Comparison of ENCODE assay signal across 8 mouse cellular contexts in genomic region chr6:124809052-124809774, GRCm38 (mm10). TPM values are rescaled to one million over a fixed set of nuclear protein-coding genes. Genes with fewer than 3 reads are reported as not detected.
DNase-seq lines count a peak whose midpoint lies in the region; ATAC-seq and TF ChIP-seq lines count a peak whose summit lies in the region.

No protein-coding gene starts in this region.

- peak overlapping the region; percentile 73 for H3K9ac ChIP-seq in intestine, postnatal 0 days (ENCODE audit: low read depth, low read length)
- H3K9ac ChIP-seq in limb, embryonic 15.5 days = peak overlapping the region; percentile 58
- peak overlapping the region; percentile 21 for H3K9ac ChIP-seq in midbrain, embryonic 15.5 days

- H3K27ac ChIP-seq in left cerebral cortex, adult 2 months = peak overlapping the region; percentile 73
- peak overlapping the region; percentile 95 for H3K27ac ChIP-seq in intestine, postnatal 0 days (ENCODE audit: low read depth, low read length)
- peak overlapping the region; percentile 94 for H3K27ac ChIP-seq in limb, embryonic 15.5 days
- peak overlapping the region; percentile 67 for H3K27ac ChIP-seq in midbrain, embryonic 15.5 days

- H3K9me3 ChIP-seq in intestine, postnatal 0 days (ENCODE audit: control insufficient read depth) = no peaks in the 10 kb centered on the region
- H3K9me3 ChIP-seq in limb, embryonic 15.5 days = no peaks in the 10 kb centered on the region
- H3K9me3 ChIP-seq in midbrain, embryonic 15.5 days = no peaks in the 10 kb centered on the region

- intact Hi-C loops in left cerebral cortex, adult 2 months (cut with DNase I) = loop anchor here (1.0 kb wide), 1 partner anchor 40 kb away; the partner anchor contains the start of gene Eno2

- no peaks in the 10 kb centered on the region for H3K27me3 ChIP-seq in intestine, postnatal 0 days (replicated peaks; ENCODE audit: control insufficient read depth, insufficient read depth, low read length)
- no peaks in the 10 kb centered on the region for H3K27me3 ChIP-seq in limb, embryonic 15.5 days
- H3K27me3 ChIP-seq in midbrain, embryonic 15.5 days (replicated peaks) = no peaks in the 10 kb centered on the region

- peak overlapping the region; percentile 95 for H3K4me2 ChIP-seq in intestine, postnatal 0 days (replicated peaks; ENCODE audit: low read depth)
- peak overlapping the region; percentile 95 for H3K4me2 ChIP-seq in limb, embryonic 15.5 days
- peak overlapping the region; percentile 83 for H3K4me2 ChIP-seq in midbrain, embryonic 15.5 days

- H3K4me3 ChIP-seq in left cerebral cortex, adult 2 months = peak overlapping the region; percentile 53
- peak overlapping the region; percentile 64 for H3K4me3 ChIP-seq in intestine, postnatal 0 days (ENCODE audit: low read depth, low read length)
- peak overlapping the region; percentile 61 for H3K4me3 ChIP-seq in limb, embryonic 15.5 days
- H3K4me3 ChIP-seq in midbrain, embryonic 15.5 days = peak overlapping the region; percentile 43

- DNase-seq in left cerebral cortex, adult 2 months (ENCODE audit: extremely low spot score in 1 of 2, low spot score in 2 of 2) = peak; percentile 65 to 70
- no peak for DNase-seq in left cerebral cortex, adult 11 months (ENCODE audit: low spot score)
- DNase-seq in embryo, embryonic 10.5 days (ENCODE audit: low spot score) = peak; percentile 92
- peak; percentile 86 to 87 for DNase-seq in spleen, postnatal 10 days (ENCODE audit: low spot score in 2 of 2)

- ATAC-seq in granulocyte monocyte progenitor cell, adult 5-6 weeks (replicated peaks; ENCODE audit: poor library complexity, severe bottlenecking) = peak; percentile 40
- ATAC-seq in intestine, postnatal 0 days = 0 out of 2 replicates have a peak, but pooled peaks have one; percentile 8
- peak; percentile 1; the same call in 1 of the 2 replicates for ATAC-seq in limb, embryonic 15.5 days (ENCODE audit: insufficient number of reproducible peaks, low FRiP score, low TSS enrichment, low read depth)
- ATAC-seq in midbrain, embryonic 15.5 days (replicated peaks) = 0 out of 2 replicates have a peak, but pooled peaks have one; percentile 1

- H3K36me3 ChIP-seq in intestine, postnatal 0 days (ENCODE audit: control insufficient read depth, insufficient read depth) = peaks cover 26% of the 10 kb centered on the region; the same call in 1 of the 2 replicates
- H3K36me3 ChIP-seq in limb, embryonic 15.5 days = peaks cover 26% of the 10 kb centered on the region
- 0 out of 2 replicates have a peak, but pooled peaks cover 4% of the 10 kb centered on the region for H3K36me3 ChIP-seq in midbrain, embryonic 15.5 days (replicated peaks)

- WGBS in intestine, postnatal 0 days = under 1% methylated on average over 35 of the region's 35 CpGs
- under 1% methylated on average over 35 of the region's 35 CpGs for WGBS in limb, embryonic 15.5 days
- WGBS in midbrain, embryonic 15.5 days = under 1% methylated on average over 35 of the region's 35 CpGs

- H3K4me1 ChIP-seq in intestine, postnatal 0 days (replicated peaks; ENCODE audit: control insufficient read depth, insufficient read depth, low read length) = peaks cover 14% of the 10 kb centered on the region; the same call in 1 of the 2 replicates
- H3K4me1 ChIP-seq in limb, embryonic 15.5 days = peaks cover 57% of the 10 kb centered on the region
- peaks cover 51% of the 10 kb centered on the region for H3K4me1 ChIP-seq in midbrain, embryonic 15.5 days

- peak; percentile 70 for TF ChIP-seq CTCF in left cerebral cortex, adult 2 months (IDR thresholded peaks at IDR 0.05)
- peak; percentile 91 for TF ChIP-seq CTCF in intestine, postnatal 0 days (IDR thresholded peaks at IDR 0.05; ENCODE audit: low read depth)

RNA-seq across cellular contexts. Expression of gene Spsb2, which starts 0.8 kb away (rescaled TPM):
- 1 to 10 TPM; 4.4 to 5.4 TPM for total RNA-seq in left cerebral cortex, adult 2 months (2021)
- total RNA-seq in granulocyte monocyte progenitor cell, adult 5-6 weeks (2014; fragmentation: Nextera tagmentation) = 3.1 and 5.2 TPM in 2 replicates
- 4.6 and 10.5 TPM in 2 replicates for total RNA-seq in granulocyte monocyte progenitor cell, adult 5-6 weeks (2017)
- 57.7 and 69.5 TPM in 2 replicates for polyA plus RNA-seq in intestine, postnatal 0 days (2015; fragmentation: Nextera tagmentation; extraction: Ambion mirVana)
- 14.1 and 15.5 TPM in 2 replicates for polyA plus RNA-seq in limb, embryonic 15.5 days (2015; fragmentation: Nextera tagmentation; extraction: Ambion mirVana)
- 8.8 and 10.1 TPM in 2 replicates for polyA plus RNA-seq in midbrain, embryonic 15.5 days (2015; fragmentation: Nextera tagmentation; extraction: Ambion mirVana)

RNA-seq across cellular contexts. Expression of gene Tpi1, which starts 4.9 kb away (rescaled TPM):
- total RNA-seq in left cerebral cortex, adult 2 months (2021) = 100 to 1,000 TPM; 734 to 769 TPM
- total RNA-seq in granulocyte monocyte progenitor cell, adult 5-6 weeks (2014; fragmentation: Nextera tagmentation) = 357 and 379 TPM in 2 replicates
- total RNA-seq in granulocyte monocyte progenitor cell, adult 5-6 weeks (2017) = 273 and 305 TPM in 2 replicates
- polyA plus RNA-seq in intestine, postnatal 0 days (2015; fragmentation: Nextera tagmentation; extraction: Ambion mirVana) = 489 and 537 TPM in 2 replicates
- 940 and 1,131 TPM in 2 replicates for polyA plus RNA-seq in limb, embryonic 15.5 days (2015; fragmentation: Nextera tagmentation; extraction: Ambion mirVana)
- polyA plus RNA-seq in midbrain, embryonic 15.5 days (2015; fragmentation: Nextera tagmentation; extraction: Ambion mirVana) = 383 and 391 TPM in 2 replicates

RNA-seq across cellular contexts. Expression of gene Usp5, which starts 20.1 kb away (rescaled TPM):
- total RNA-seq in left cerebral cortex, adult 2 months (2021) = 100 to 1,000 TPM; 184 to 190 TPM
- 88.8 and 89.4 TPM in 2 replicates for total RNA-seq in granulocyte monocyte progenitor cell, adult 5-6 weeks (2014; fragmentation: Nextera tagmentation)
- total RNA-seq in granulocyte monocyte progenitor cell, adult 5-6 weeks (2017) = 93.5 and 98.6 TPM in 2 replicates
- polyA plus RNA-seq in intestine, postnatal 0 days (2015; fragmentation: Nextera tagmentation; extraction: Ambion mirVana) = 44.8 and 45.0 TPM in 2 replicates
- polyA plus RNA-seq in limb, embryonic 15.5 days (2015; fragmentation: Nextera tagmentation; extraction: Ambion mirVana) = 134 and 136 TPM in 2 replicates
- polyA plus RNA-seq in midbrain, embryonic 15.5 days (2015; fragmentation: Nextera tagmentation; extraction: Ambion mirVana) = 233 and 234 TPM in 2 replicates

RNA-seq across cellular contexts. Expression of gene Cdca3, which starts 20.1 kb away (rescaled TPM):
- total RNA-seq in left cerebral cortex, adult 2 months (2021) = under 1 TPM; 0.63 to 0.66 TPM
- 86.1 and 89.0 TPM in 2 replicates for total RNA-seq in granulocyte monocyte progenitor cell, adult 5-6 weeks (2014; fragmentation: Nextera tagmentation)
- total RNA-seq in granulocyte monocyte progenitor cell, adult 5-6 weeks (2017) = 128 and 162 TPM in 2 replicates
- 45.4 and 57.4 TPM in 2 replicates for polyA plus RNA-seq in intestine, postnatal 0 days (2015; fragmentation: Nextera tagmentation; extraction: Ambion mirVana)
- polyA plus RNA-seq in limb, embryonic 15.5 days (2015; fragmentation: Nextera tagmentation; extraction: Ambion mirVana) = 124 and 141 TPM in 2 replicates
- polyA plus RNA-seq in midbrain, embryonic 15.5 days (2015; fragmentation: Nextera tagmentation; extraction: Ambion mirVana) = 23.2 and 32.9 TPM in 2 replicates

RNA-seq across cellular contexts. Expression of gene Lrrc23, which starts 29.7 kb away (rescaled TPM):
- total RNA-seq in left cerebral cortex, adult 2 months (2021) = 1 to 10 TPM; 1.6 to 1.9 TPM
- not detected in 2 replicates for total RNA-seq in granulocyte monocyte progenitor cell, adult 5-6 weeks (2014; fragmentation: Nextera tagmentation)
- total RNA-seq in granulocyte monocyte progenitor cell, adult 5-6 weeks (2017) = 0.98 TPM in 1 of 2 replicates, not detected in the other
- polyA plus RNA-seq in intestine, postnatal 0 days (2015; fragmentation: Nextera tagmentation; extraction: Ambion mirVana) = 0.21 TPM in 1 of 2 replicates, not detected in the other
- 0.36 and 0.83 TPM in 2 replicates for polyA plus RNA-seq in limb, embryonic 15.5 days (2015; fragmentation: Nextera tagmentation; extraction: Ambion mirVana)
- 4.8 and 6.7 TPM in 2 replicates for polyA plus RNA-seq in midbrain, embryonic 15.5 days (2015; fragmentation: Nextera tagmentation; extraction: Ambion mirVana)

Comparison
In these comparisons a context has a peak if more than half of its experiments do, and no peak if none do; other contexts are left out.
1. H3K9ac ChIP-seq: peak in every context shown above with its lines; median percentile 73 in intestine, postnatal 0 days; 58 in limb, embryonic 15.5 days; 21 in midbrain, embryonic 15.5 days.